Mouse (Mus musculus) heart, embryonic 12.5 days (tissue): ENCODE data around the gene Ccin. TPM values are rescaled to one million over a fixed set of nuclear protein-coding genes. Genes with fewer than 3 reads are reported as not detected.

Experiments used
- polyA plus RNA-seq: library from polyadenylated mRNA; unstranded; fragments of >200 nt; fragmentation: Nextera tagmentation; extraction: Ambion mirVana; gene quantifications from 2 replicates; pipeline ENCODE4 v1.2.1, GENCODE M21; 2016

Ccin gene
- polyA plus RNA-seq, 1 experiment from 2014 or later, result 0.09 TPM

Other genes with a start within 250 kb of the Ccin start
- not detected in 2 replicates for gene Olfr159, start 212.5 kb upstream of the Ccin start, polyA plus RNA-seq
- gene Olfr156, start 159.6 kb upstream of the Ccin start, polyA plus RNA-seq, result not detected in 2 replicates
- not detected in 2 replicates for gene Olfr157, start 143.3 kb upstream of the Ccin start, polyA plus RNA-seq
- gene Olfr155, start 131.9 kb upstream of the Ccin start, polyA plus RNA-seq, result not detected in 2 replicates
- gene Reck, start 108.0 kb upstream of the Ccin start, polyA plus RNA-seq, result 12.8 and 14.6 TPM in 2 replicates
- 95.7 and 97.5 TPM in 2 replicates for gene Glipr2, start 26.1 kb upstream of the Ccin start, polyA plus RNA-seq
- gene Clta, start 21.0 kb downstream of the Ccin start, polyA plus RNA-seq, result 153 and 163 TPM in 2 replicates
- 35.6 and 36.3 TPM in 2 replicates for gene Gne, start 100.7 kb downstream of the Ccin start, polyA plus RNA-seq